Mouse (Mus musculus) heart, embryonic 15.5 days (tissue): ENCODE data around the gene Nudt3. TPM values are rescaled to one million over a fixed set of nuclear protein-coding genes. Genes with fewer than 3 reads are reported as not detected.

Experiments used
- ATAC-seq: fragments of 200-750 bp; cut with Nextera tagmentation; replicated peaks from 2 replicates; pipeline ENCODE4 v1.8.0; 2017; ENCODE audit warnings: low read depth, moderate TSS enrichment; ENCODE audit not compliant: insufficient number of reproducible peaks, insufficient read depth, low FRiP score
- H3K27ac ChIP-seq: fragments of 300-500 bp; sonication (generic); 2 replicates; pipeline ENCODE4 v1.5.1; 2015; ENCODE audit warnings: mild to moderate bottlenecking, inconsistent platforms
- H3K27me3 ChIP-seq: fragments of 300-500 bp; sonication (generic); 2 replicates; pipeline ENCODE4 v1.6.1; 2015; ENCODE audit warnings: inconsistent platforms
- H3K36me3 ChIP-seq: fragments of 300-500 bp; sonication (generic); 2 replicates; pipeline ENCODE4 v1.6.1; 2015; ENCODE audit warnings: mild to moderate bottlenecking, inconsistent platforms
- H3K4me1 ChIP-seq: fragments of 300-500 bp; sonication (generic); replicated peaks from 2 replicates; pipeline ENCODE4 v1.6.1; 2015; ENCODE audit warnings: inconsistent platforms
- H3K4me2 ChIP-seq: fragments of 300-500 bp; sonication (generic); 2 replicates; pipeline ENCODE4 v1.6.1; 2015; ENCODE audit warnings: inconsistent platforms, mild to moderate bottlenecking, moderate library complexity
- H3K4me3 ChIP-seq: fragments of 300-500 bp; sonication (generic); 2 replicates; pipeline ENCODE4 v1.5.1; 2015; ENCODE audit warnings: mild to moderate bottlenecking, inconsistent platforms
- H3K9ac ChIP-seq: fragments of 300-500 bp; sonication (generic); 2 replicates; pipeline ENCODE4 v1.6.1; 2015; ENCODE audit warnings: mild to moderate bottlenecking, inconsistent platforms
- H3K9me3 ChIP-seq: fragments of 300-500 bp; sonication (generic); replicated peaks from 2 replicates; pipeline ENCODE4 v1.6.1; 2016; ENCODE audit warnings: inconsistent platforms
- WGBS: fragments of 180-500 bp; shearing (Covaris S2); methylation state at CpG from one replicate; pipeline ENCODE4 v1.1.7; 2015; ENCODE audit warnings: mixed read lengths; 5-methylcytosine and 5-hydroxymethylcytosine counted together
- polyA plus RNA-seq: library from polyadenylated mRNA; unstranded; fragments of >200 nt; fragmentation: Nextera tagmentation; extraction: Ambion mirVana; gene quantifications from 2 replicates; pipeline ENCODE4 v1.2.1, GENCODE M21; 2015

The Nudt3 gene
- polyA plus RNA-seq, 1 experiment from 2014 or later, result 132 TPM

DNA sequence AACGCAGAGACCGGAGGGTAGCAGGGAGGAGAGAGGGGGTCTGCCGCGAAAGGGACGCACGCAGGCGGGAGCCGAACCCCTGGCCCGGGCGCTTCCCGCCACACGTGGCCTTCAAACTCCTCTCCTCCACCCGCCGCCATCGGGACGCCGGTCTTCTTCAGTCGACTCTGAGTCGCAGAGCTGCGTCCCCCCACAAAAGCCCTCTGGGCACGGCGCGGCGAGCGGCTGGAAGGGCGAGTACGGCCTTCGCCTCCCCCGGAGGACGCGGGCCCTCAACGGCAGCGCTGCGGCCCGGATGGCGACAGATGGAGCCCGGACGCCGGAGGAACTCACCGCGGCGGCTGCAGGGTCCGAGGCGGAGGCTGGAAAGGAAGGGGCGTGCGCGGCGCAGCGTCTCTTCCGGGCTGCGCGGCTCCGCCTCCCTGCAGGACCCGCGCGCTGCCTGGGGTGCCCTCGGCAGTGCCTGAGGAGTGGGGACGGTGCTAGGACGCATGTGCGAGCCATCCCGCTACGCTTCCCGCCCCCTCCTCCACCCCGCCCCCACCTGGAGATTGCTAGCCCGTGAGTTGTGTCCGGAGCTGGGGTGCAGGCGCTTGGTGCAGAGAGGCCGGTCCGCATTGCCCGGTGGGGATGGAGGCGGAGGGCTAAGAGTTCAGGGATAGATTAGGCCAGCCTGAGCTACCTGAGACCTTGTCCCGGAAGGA lies 11.7 kb upstream of the Nudt3 start, which contains the start of gene RPS10-NUDT3:
Gene RPS10-NUDT3 (minus strand): TSS at position 352 of the 704 bp plus-strand sequence.
- Histone ChIP-seq H3K36me3 (peaks cover 30% of the 10 kb centered on the region), H3K9me3 (no peaks in the 10 kb centered on the region), H3K4me3 (peak within 1 kb of the TSS; percentile 83), H3K4me1 (peaks cover 52% of the 10 kb centered on the region), H3K27ac (peak within 1 kb of the TSS; percentile 85), H3K9ac (peak within 1 kb of the TSS; percentile 90), H3K27me3 (no peaks in the 10 kb centered on the region), H3K4me2 (peak within 1 kb of the TSS; percentile 75)
- under 1% methylated on average over 71 of the region's 72 CpGs for WGBS
- peak; percentile 94 for ATAC-seq

DNA sequence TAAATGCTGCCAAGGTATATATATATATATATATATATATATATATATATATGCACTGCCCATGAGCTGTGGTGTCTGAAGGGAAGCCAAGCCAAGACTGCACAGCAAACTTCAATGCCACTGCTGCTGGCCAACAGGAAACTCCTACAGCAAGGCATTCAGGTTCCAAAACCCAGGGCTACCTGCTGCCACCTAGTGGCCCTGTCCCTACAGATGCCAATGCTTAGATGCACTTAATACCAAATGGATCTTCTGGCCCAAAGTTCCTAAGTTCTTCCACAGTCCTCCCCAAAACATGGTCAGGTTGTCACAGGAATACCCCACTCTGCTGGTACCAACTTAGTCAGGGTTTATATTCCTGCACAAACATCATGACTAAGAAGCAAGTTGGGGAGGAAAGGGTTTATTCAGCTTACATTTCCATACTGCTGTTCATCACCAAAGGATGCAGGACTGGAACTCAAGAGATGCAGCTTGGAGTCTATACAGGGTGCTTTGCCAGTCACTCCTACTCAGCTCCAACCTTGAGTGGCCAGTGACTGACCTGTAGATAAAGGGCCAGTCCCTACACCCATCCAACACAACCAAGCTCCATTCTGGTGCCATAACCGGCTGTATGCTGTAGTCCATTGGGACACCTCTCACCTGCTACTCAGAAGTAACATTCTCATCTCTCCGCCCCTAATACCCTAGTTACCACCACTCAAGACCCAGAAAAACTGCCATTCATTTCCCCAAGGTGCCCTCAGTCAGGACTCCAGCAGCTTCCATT lies 6.1 kb upstream of the Nudt3 start:
- H3K9ac ChIP-seq, result no peak overlapping the region
- H3K36me3 ChIP-seq, result peaks cover 33% of the 10 kb centered on the region
- no peaks in the 10 kb centered on the region for H3K9me3 ChIP-seq
- no peak overlapping the region for H3K4me3 ChIP-seq
- no peaks in the 10 kb centered on the region for H3K27me3 ChIP-seq
- H3K27ac ChIP-seq, result no peak overlapping the region
- peaks cover 35% of the 10 kb centered on the region for H3K4me1 ChIP-seq
- 78% methylated on average over 2 of the region's 2 CpGs for WGBS
- ATAC-seq, result 0 out of 2 replicates have a peak, but pooled peaks have one; percentile 14
- no peak overlapping the region for H3K4me2 ChIP-seq

DNA sequence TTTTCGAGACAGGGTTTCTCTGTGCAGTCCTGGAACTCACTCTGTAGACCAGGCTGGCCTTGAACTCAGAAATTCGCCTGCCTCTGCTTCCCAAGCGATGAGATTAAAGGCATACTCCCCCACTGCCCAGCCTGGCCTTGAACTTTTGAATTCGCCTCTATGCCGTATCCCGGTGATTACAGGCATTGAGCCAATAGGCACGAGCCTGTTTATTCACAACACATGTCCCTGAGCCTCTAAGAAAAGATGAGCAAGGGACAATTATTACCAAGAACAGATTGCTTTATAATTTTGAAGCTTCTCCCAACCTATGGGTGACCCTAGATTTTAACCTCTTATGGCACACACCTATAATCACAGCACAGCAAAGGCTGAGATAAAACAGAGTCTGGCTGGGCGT lies 5.1 kb upstream of the Nudt3 start:
- no peaks in the 10 kb centered on the region for H3K27me3 ChIP-seq
- 83% methylated on average over 8 of the region's 8 CpGs for WGBS

DNA sequence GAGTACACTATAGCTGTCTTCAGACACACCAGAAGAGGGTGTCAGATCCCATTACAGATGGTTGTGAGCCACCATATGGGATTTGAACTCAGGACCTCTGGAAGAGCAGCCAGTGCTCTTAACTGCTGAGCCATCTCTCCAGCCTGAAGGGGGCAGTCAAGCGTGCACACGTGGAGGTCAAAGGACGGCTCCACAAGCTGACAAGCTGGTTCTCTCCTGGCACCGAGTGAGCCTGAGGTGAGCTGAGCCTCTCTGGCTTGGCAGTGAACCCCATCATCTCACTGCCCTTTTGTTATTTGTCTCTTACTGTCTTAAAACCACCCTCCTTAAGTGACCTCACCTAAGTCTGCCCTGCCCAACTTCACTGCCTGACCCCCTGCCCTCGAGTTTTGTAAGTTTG lies 4.2 kb upstream of the Nudt3 start:
- ATAC-seq, result no peak
- Histone ChIP-seq H3K4me1 (peaks cover 25% of the 10 kb centered on the region), H3K9ac (no peak overlapping the region), H3K4me3 (no peak overlapping the region), H3K27ac (no peak overlapping the region), H3K4me2 (no peak overlapping the region), H3K9me3 (no peaks in the 10 kb centered on the region), H3K27me3 (no peaks in the 10 kb centered on the region), H3K36me3 (peaks cover 26% of the 10 kb centered on the region)
- 52% methylated on average over 5 of the region's 5 CpGs for WGBS

More for the DNA sequence above, 5.1 kb upstream of the Nudt3 start:
- Histone ChIP-seq H3K9me3 (no peaks in the 10 kb centered on the region), H3K36me3 (peaks cover 33% of the 10 kb centered on the region), H3K27ac (no peak overlapping the region), H3K4me2 (no peak overlapping the region), H3K9ac (no peak overlapping the region), H3K4me3 (no peak overlapping the region), H3K4me1 (peaks cover 34% of the 10 kb centered on the region)
- ATAC-seq, result no peak

DNA sequence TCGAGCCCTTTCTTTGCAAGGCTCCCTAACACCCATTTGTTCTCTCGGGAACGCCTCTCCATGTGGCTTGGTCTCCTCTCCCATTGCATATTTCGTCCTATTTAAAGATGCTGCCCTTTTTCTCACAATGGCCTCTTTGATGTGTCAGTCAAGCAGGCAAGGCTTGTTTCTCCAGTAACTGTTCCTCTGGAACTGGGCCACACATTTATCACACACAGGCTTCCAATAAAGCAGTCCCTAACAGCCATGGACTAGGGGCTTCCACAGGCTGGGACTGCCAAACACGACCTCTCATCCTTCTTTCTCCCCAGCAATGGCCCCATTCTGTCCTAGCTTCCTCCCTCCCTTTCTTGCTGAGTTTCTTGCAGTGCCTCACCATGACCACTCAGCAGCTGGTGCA lies 3.4 kb upstream of the Nudt3 start:
- Histone ChIP-seq H3K27ac (peak overlapping the region; percentile 54; the same call in 1 of the 2 replicates), H3K9ac (no peak overlapping the region), H3K4me2 (no peak overlapping the region), H3K4me3 (no peak overlapping the region), H3K27me3 (no peaks in the 10 kb centered on the region), H3K4me1 (peaks cover 19% of the 10 kb centered on the region), H3K36me3 (peaks cover 18% of the 10 kb centered on the region), H3K9me3 (no peaks in the 10 kb centered on the region)
- 28% methylated on average over 5 of the region's 5 CpGs for WGBS
- no peak for ATAC-seq

DNA sequence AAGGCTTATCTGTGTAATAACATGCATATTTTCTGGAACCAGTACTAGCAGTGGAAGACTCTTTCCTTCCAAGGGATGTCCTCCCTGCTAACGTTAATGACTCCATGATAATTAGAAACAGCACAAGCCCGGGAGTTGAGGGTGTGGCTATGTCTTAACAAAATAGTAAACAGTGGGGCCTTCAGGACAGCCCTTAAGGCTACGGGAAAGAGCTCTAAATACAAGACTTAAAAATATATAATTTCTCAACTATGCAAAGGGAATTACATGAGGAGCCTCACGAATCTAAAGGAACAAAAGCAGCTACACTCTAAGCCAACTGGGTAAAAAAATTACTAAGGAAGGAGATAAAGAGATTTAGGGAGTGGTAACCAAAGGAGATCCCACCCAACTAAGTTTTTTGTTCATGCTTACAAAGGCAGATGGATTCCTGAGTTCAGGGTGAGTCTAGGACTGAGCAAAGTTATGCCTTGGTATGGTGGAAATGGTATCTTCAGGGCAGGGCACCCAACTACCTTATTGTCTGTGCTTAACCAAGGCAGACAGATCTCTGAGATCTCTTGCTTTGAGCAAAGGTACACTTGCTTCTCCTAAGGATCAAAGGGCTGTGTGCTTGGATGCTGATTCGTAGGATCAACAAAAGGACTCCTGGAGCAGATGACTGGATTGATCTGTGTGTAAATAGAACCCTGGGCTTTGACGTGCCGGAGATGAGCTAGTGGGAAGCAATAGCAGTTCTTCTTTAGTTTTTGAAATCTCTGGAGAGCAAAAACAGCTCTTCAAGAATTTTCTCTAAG lies 2.4 kb upstream of the Nudt3 start:
- Histone ChIP-seq H3K36me3 (peaks cover 8% of the 10 kb centered on the region), H3K9me3 (no peaks in the 10 kb centered on the region), H3K4me1 (peaks cover 26% of the 10 kb centered on the region), H3K27me3 (no peaks in the 10 kb centered on the region), H3K4me3 (no peak overlapping the region), H3K27ac (no peak overlapping the region), H3K4me2 (no peak overlapping the region), H3K9ac (no peak overlapping the region)
- WGBS, result 64% methylated on average over 7 of the region's 7 CpGs
- no peak for ATAC-seq

DNA sequence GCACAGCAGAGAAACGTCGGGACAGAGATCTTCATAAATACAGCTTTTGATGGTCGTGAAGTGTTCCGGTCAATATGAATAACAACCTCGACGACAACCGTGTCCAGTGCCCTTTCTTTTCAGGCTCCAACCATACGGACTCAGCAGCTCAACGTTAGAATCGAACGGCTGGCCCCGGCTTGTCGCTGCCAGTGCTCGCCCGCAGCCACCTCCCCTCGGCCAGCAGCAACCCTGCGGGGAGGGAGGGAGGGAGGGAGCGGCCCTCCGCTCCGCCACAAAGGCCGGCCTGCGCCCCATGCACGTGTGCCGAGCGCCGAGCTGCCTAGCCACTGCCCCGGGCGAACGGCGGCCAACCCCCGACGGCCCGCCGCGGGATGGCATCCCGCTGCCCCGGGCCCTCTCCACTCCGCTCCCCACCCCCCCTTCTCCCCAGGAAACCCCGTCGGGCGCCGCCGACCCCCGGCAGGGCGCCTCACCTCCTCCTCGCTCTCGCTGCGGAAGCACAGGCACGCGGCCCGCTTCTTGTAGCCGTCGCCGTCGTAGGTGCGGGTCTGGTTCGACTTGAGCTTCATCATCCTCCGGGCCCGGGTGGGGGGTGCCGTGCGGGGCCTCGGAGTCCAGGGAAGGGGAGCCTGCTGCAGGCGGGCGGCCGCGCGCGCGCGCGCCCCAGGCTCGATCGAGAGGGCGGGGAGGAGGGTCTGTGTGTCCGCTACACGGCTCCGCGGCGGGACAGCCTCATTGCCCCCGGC lies 510 bp downstream of the Nudt3 start:
- Histone ChIP-seq H3K4me2 (peak overlapping the region; percentile 72), H3K36me3 (no peaks in the 10 kb centered on the region), H3K4me3 (peak overlapping the region; percentile 96), H3K27me3 (no peaks in the 10 kb centered on the region), H3K9ac (peak overlapping the region; percentile 98), H3K4me1 (peaks cover 44% of the 10 kb centered on the region), H3K9me3 (no peaks in the 10 kb centered on the region), H3K27ac (peak overlapping the region; percentile 95)
- WGBS, result under 1% methylated on average over 56 of the region's 80 CpGs
- ATAC-seq, result peak; percentile 60

DNA sequence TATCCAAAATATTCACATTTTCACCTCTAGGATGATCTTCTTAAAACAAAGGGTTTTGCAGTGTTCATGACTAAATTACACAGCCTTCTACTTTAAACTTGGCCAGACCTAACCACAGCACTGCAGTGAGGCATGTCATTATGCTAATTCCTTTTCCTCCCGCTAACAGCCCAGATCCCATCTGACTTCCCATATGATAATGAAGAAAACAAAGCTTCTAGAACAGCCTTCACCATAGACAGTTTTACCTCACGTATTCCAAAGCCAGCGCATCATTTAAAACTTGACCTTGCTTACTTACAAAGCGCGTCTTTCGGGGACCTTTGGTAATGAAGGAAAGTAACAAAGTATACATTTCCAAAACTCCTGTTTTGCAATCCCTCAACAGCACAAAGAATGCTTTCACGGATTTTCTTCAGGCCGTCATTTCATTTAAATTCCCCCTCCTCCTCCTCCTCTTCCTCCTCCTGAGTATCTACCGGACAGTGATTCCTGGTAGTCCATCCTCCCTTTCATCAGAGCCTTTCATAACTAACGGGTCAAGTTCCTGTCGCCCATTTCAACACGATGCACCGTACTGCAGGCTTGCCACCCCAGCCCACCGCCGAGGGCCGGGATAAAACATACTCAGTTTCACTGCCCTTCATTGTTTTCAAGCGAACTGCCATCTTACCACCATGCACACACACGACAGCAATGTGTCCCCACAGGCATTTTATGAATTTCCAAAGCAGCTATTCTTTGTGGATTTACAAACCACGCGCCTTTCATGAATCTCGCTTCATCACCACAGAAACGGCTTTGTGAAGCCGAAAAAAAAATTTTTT lies 1.4 kb downstream of the Nudt3 start:
- Histone ChIP-seq H3K9ac (peak overlapping the region; percentile 98), H3K27me3 (no peaks in the 10 kb centered on the region), H3K27ac (peak overlapping the region; percentile 95), H3K4me2 (peak overlapping the region; percentile 72), H3K4me1 (peaks cover 45% of the 10 kb centered on the region), H3K36me3 (0 out of 2 replicates have a peak, but pooled peaks cover 2% of the 10 kb centered on the region), H3K4me3 (peak overlapping the region; percentile 96), H3K9me3 (no peaks in the 10 kb centered on the region)
- no peak for ATAC-seq
- WGBS, result 2% methylated on average over 23 of the region's 23 CpGs

DNA sequence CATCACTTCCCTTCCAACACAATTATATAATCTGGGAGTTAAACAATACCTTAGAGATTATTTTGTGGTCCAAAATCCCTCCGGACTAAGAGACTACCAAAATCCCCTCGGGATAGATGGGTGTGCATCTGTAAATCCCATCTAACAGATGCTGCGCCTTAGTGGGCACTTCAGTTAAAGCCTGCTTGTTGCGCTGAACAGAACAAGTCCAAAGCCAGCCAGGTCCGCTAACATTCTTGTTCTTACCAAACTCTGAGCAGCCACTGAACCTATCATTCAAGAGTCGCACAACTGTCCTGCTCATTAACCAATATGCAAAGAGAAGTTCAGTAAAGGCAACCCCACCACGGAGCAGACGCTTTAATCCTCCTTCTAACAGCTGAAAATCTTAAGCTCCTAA lies 2.1 kb downstream of the Nudt3 start:
- Histone ChIP-seq H3K36me3 (0 out of 2 replicates have a peak, but pooled peaks cover 4% of the 10 kb centered on the region), H3K4me3 (peak overlapping the region; percentile 96), H3K27me3 (no peaks in the 10 kb centered on the region), H3K9ac (peak overlapping the region; percentile 98), H3K4me1 (peaks cover 45% of the 10 kb centered on the region), H3K27ac (peak overlapping the region; percentile 95), H3K9me3 (no peaks in the 10 kb centered on the region), H3K4me2 (peak overlapping the region; percentile 72)
- WGBS, result 37% methylated on average over 8 of the region's 8 CpGs
- ATAC-seq, result no peak

DNA sequence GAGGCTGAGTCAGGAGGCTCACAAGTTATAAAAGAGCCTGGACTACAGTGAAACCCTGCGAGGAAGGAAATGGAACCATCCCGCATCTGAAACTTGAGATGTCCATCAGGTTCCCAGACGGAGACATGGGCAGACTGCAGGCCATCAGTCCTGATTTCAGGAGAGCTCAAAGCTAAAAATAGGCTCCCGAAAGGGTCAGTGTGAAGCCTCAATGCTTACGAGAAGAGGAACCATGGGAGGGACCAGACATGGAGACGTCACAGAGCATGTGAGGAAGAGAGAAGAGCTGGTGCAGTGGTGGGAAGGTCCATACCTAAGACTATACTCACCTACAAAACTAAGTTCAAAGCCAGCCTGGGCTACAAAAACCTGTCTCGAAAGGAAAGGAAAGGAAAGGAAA lies 7.9 kb downstream of the Nudt3 start:
- Histone ChIP-seq H3K36me3 (0 out of 2 replicates have a peak, but pooled peaks cover 4% of the 10 kb centered on the region), H3K4me3 (no peak overlapping the region), H3K27me3 (no peaks in the 10 kb centered on the region), H3K27ac (peak overlapping the region; percentile 50), H3K4me1 (peaks cover 72% of the 10 kb centered on the region), H3K9me3 (no peaks in the 10 kb centered on the region), H3K4me2 (peak overlapping the region; percentile 1; the same call in 1 of the 2 replicates), H3K9ac (no peak overlapping the region)
- no peak for ATAC-seq
- 45% methylated on average over 7 of the region's 7 CpGs for WGBS
